Mouse (Mus musculus) liver, adult (tissue): ENCODE measurements around the gene Fam107b.

Source experiments
- GATA4 ChIP-seq: IDR thresholded peaks from 2 replicates; pipeline ENCODE4 v1.6.1; 2014; ENCODE audit warnings: mild to moderate bottlenecking, low read length; ENCODE audit not compliant: insufficient replicate concordance

The Fam107b gene

GRCm38 (mm10) chr2:3570186-3570585 is at the start of gene Fam107b:
TSS of gene Fam107b (plus strand) at chr2:3570488.
- no peak for TF ChIP-seq GATA4

DNA sequence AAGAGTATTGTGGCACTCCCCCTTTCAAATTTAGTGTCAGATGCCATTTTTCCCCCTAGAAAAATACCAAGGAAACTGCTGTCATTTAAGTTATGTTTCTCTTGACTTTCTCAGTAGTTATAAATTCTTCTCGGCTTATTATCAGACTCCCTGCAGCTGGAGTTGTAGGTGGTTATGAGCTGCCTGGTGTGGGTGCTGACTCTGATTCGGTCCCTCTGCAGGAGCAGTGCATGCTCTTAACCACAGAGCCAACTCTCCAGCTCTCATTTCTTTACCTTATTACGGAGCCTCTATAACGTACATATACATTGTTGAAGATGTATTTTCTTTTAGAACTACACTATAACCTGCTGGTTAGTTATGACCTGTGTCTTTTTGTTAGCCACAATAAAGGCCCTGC is 47.7 kb upstream of the Fam107b start:
- TF ChIP-seq GATA4 = no peak

GRCm38 (mm10) chr2:3526288-3526687 is 44.0 kb upstream of the Fam107b start:
- TF ChIP-seq GATA4 = no peak

GRCm38 (mm10) chr2:3541307-3542079 is 28.8 kb upstream of the Fam107b start:
- TF ChIP-seq GATA4 = no peak

- no peak for TF ChIP-seq GATA4
These were observed 24.2 kb upstream of the Fam107b start for GRCm38 (mm10) chr2:3546055-3546454.

DNA sequence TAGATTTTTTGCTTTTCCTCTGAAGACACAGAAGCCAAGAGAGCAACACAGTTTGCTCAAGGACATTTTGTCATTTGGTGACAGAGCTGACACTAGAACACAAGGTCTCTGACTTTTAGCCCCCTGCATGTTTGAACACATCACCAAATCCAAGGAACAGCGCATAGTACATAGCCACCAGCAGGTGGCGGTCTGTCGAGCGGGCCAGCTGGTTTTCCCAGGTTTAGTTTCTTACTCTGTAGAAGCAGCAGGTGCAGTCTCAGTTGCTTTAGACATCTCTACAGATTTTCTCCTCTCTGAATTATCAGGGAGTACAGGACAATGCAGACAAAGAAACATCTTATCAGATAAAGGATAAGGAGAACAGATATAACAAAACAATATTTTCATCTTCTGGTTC is 23.7 kb upstream of the Fam107b start:
- no peak for TF ChIP-seq GATA4

DNA sequence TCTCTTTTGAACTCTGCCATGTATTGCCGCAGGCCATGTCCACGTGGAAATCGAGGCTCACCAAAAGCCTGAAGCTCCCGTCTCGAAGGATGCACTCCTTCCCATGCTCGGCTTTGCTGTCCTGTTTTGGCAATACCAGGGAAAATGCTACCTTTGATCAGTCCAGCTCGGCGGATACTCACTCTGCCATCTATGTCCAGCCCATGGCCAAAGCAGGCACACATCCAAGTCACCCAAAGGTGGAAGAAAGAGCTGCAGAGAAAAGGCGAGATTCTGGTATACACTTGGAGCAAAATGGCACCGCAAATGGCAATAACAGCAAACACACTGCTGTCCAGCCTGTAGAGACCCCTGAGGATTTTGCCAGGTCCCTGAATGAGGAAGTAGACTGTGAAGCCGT is 318 bp downstream of the Fam107b start:
- TF ChIP-seq GATA4 = no peak

- TF ChIP-seq GATA4 = no peak
These were observed 3.6 kb downstream of the Fam107b start for GRCm38 (mm10) chr2:3573883-3574282.

DNA sequence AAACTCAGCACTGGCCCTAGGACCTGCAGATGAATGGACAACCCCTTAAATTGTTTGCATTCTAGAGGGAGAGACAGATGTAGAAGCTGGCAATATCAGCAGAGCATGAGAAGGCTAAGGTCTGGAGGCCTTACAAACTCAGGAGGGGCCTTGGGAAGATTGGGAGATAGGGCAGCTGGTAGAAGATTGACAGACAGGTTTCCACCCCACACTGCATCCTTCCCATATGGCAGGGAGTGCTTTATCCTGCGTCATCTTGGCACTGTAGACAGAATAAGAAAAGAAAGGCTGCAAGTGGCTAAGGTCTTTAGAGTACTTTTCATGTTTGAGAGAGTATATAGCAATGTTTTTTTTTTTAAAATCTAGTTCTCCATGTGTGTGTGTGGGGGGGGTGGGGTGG is 4.9 kb downstream of the Fam107b start:
- TF ChIP-seq GATA4 = no peak

GRCm38 (mm10) chr2:3576346-3576745 is 6.1 kb downstream of the Fam107b start:
- 0 out of 2 replicates have a peak, but pooled peaks have one; percentile 40 for TF ChIP-seq GATA4

DNA sequence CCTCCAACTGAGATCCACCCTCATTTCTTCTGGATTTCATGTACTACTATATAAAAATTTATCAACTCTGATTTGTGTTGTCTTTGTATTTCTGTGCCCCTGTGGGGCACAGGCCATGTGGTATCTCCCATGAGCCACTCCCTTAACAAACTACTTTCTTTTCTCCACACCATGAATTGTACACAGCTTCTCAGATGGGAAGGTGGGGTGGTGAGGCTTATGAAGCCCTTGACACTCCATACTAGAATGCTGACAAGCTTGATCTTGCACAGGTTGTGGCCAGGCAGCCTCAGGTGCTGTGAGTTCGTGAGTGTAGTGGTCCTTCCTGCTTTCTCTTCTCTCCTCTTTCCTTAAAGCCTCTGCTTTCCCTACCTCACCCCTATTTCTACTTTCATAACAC is 6.9 kb downstream of the Fam107b start:
- no peak for TF ChIP-seq GATA4

DNA sequence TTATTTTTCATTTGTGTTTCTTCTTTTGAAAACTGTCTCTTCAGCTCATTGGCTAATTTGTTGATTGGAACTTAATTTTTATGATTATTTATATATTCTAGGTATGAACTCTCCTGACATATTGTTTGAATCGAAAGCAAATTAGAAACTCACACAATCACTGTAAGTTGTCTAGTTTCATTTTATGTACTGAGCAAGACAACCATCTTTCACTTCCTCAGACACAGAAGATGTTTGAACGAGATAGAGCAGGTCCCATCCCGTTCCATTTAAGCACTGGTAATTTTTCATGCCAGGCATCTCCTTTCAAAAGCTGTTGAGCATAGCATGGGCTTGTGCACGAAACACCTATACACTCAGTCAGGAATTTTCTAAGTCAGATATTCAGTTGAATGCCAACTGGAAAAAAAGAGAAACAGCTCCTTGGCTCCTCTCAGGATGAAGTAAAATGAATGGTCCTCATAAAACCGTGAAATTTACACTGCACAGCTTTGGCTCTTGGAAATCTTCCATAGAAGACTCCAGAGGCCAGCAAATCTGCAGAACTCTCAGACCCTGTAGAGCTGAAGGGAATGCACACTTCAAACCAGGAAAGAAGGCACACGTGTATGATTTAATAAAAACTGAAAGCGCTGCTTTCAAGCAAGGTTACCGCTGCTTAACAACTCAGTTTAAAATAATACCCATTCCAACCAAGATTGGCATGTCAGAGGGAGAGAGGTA is 8.1 kb downstream of the Fam107b start:
- TF ChIP-seq GATA4 = no peak

- TF ChIP-seq GATA4 = no peak
These were observed 9.1 kb downstream of the Fam107b start for GRCm38 (mm10) chr2:3579316-3579902.

- no peak for TF ChIP-seq GATA4
These were observed 12.5 kb downstream of the Fam107b start for GRCm38 (mm10) chr2:3582830-3583229.

DNA sequence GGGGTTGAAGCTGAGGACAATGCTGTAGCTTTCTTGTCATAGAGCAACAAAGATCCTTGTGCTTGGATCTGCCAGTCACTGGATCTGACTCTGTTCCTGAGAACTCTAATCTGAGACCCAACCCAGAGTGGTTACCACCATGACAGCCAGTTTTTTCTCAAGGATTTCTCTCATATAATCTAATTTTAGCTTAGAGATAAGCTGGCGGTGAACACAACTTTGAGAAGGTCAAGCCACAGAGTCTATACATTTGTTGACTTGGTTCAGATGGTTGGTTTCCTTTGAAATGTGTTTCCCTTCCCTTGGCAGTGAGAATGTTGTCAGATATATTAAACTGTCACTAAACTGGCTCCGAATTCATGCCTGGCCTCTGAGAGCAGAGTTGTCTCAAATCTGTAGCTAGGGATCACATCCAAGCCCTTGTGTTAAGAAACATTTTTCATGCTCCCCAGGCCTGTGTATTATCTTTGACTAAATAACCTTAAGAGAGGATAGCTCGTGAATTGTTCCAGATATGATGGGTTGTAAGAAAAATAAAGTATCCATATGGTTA is 15.0 kb downstream of the Fam107b start:
- no peak for TF ChIP-seq GATA4

GRCm38 (mm10) chr2:3590086-3590915 is 20.0 kb downstream of the Fam107b start:
- no peak for TF ChIP-seq GATA4

DNA sequence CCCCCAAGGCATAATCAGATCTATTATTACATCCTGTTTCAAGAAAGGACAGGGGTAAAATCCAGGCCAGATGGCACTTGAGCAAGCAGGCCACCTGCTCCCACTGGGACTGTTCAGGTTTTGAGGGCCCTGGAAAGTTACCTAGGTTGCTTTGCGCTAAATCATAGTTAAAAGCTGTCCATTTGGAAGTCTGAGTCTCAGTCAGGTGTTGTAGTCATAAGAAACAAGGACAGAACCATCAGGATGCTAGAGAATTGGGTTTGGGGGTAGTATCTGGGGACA is 20.6 kb downstream of the Fam107b start:
- no peak for TF ChIP-seq GATA4
